Mouse (Mus musculus) forebrain, embryonic 10.5 days (tissue): Measurements from ENCODE around the gene Rngtt. TPM values are rescaled to one million over a fixed set of nuclear protein-coding genes. Genes with fewer than 3 reads are reported as not detected.
A peak's percentile ranks its signal among the peaks of the same experiment; 100 is the strongest.

ENCODE experiments used
- DNase-seq: peaks from one replicate; pipeline ENCODE4 v3.0.0-alpha.2; 2017; ENCODE audit warnings: low spot score; ENCODE audit errors: extremely low spot score
- H3K27ac ChIP-seq: fragments of 300-500 bp; sonication (generic); 2 replicates; pipeline ENCODE4 v1.5.1; 2016; ENCODE audit warnings: mild to moderate bottlenecking
- H3K27me3 ChIP-seq: fragments of 300-500 bp; sonication (generic); 2 replicates; pipeline ENCODE4 v1.6.1; 2016; ENCODE audit warnings: mild to moderate bottlenecking; ENCODE audit not compliant: poor library complexity, severe bottlenecking
- H3K36me3 ChIP-seq: fragments of 300-500 bp; sonication (generic); replicated peaks from 2 replicates; pipeline ENCODE4 v1.6.1; 2016; ENCODE audit warnings: mild to moderate bottlenecking, moderate library complexity
- H3K4me1 ChIP-seq: fragments of 300-500 bp; sonication (generic); 2 replicates; pipeline ENCODE4 v1.6.1; 2016
- H3K4me3 ChIP-seq: fragments of 300-500 bp; sonication (generic); 2 replicates; pipeline ENCODE4 v1.5.1; 2016; ENCODE audit warnings: mild to moderate bottlenecking, moderate library complexity
- H3K9me3 ChIP-seq: fragments of 300-500 bp; sonication (generic); 2 replicates; pipeline ENCODE4 v1.6.1; 2016; ENCODE audit warnings: mild to moderate bottlenecking, moderate library complexity
- WGBS: fragments of 180-500 bp; shearing (Covaris S2); methylation state at CpG from one replicate; pipeline ENCODE4 v1.1.7; 2016; 5-methylcytosine and 5-hydroxymethylcytosine counted together
- polyA plus RNA-seq: library from polyadenylated mRNA; unstranded; fragments of >200 nt; fragmentation: Nextera tagmentation; extraction: Ambion mirVana; gene quantifications from 2 replicates; pipeline ENCODE4 v1.2.1, GENCODE M21; 2016

Rngtt gene
- polyA plus RNA-seq, 1 experiment from 2014 or later: 33.2 TPM

- Histone ChIP-seq H3K4me1 (0 out of 2 replicates have a peak, but pooled peaks cover 6% of the 10 kb centered on the region), H3K4me3 (no peak overlapping the region), H3K27ac (no peak overlapping the region), H3K27me3 (no peaks in the 10 kb centered on the region), H3K9me3 (no peaks in the 10 kb centered on the region), H3K36me3 (no peaks in the 10 kb centered on the region)
- WGBS: 86% methylated on average over 10 of the region's 10 CpGs
- no peak for DNase-seq
These were observed 204.2 kb downstream of the Rngtt start for GRCm38 (mm10) chr4:33514108-33515000.

- DNase-seq: no peak
- H3K4me3 ChIP-seq: no peak overlapping the region
- no peak overlapping the region for H3K27ac ChIP-seq
- 93% methylated on average over 7 of the region's 7 CpGs for WGBS
- H3K36me3 ChIP-seq: no peaks in the 10 kb centered on the region
- no peaks in the 10 kb centered on the region for H3K27me3 ChIP-seq
- H3K9me3 ChIP-seq: peaks cover 3% of the 10 kb centered on the region; the same call in 1 of the 2 replicates
- 0 out of 2 replicates have a peak, but pooled peaks cover 5% of the 10 kb centered on the region for H3K4me1 ChIP-seq
These were observed 210.1 kb downstream of the Rngtt start for GRCm38 (mm10) chr4:33520196-33520595.

- H3K36me3 ChIP-seq: no peaks in the 10 kb centered on the region
- WGBS: 88% methylated on average over 10 of the region's 10 CpGs
- no peak overlapping the region for H3K4me3 ChIP-seq
- no peak overlapping the region for H3K27ac ChIP-seq
- peaks cover 4% of the 10 kb centered on the region for H3K4me1 ChIP-seq
- H3K9me3 ChIP-seq: peaks cover 3% of the 10 kb centered on the region; the same call in 1 of the 2 replicates
- H3K27me3 ChIP-seq: no peaks in the 10 kb centered on the region
- no peak for DNase-seq
These were observed 210.8 kb downstream of the Rngtt start for GRCm38 (mm10) chr4:33520938-33521337.

- no peak for DNase-seq
- Histone ChIP-seq H3K4me1 (peaks cover 14% of the 10 kb centered on the region), H3K27ac (no peak overlapping the region), H3K27me3 (no peaks in the 10 kb centered on the region), H3K9me3 (peaks cover 3% of the 10 kb centered on the region; the same call in 1 of the 2 replicates), H3K36me3 (no peaks in the 10 kb centered on the region), H3K4me3 (no peak overlapping the region)
- 92% methylated on average over 3 of the region's 3 CpGs for WGBS
These were observed 213.7 kb downstream of the Rngtt start for GRCm38 (mm10) chr4:33523774-33524173.

GRCm38 (mm10) chr4:33524481-33525141 lies 214.5 kb downstream of the Rngtt start:
- Histone ChIP-seq H3K4me1 (peaks cover 14% of the 10 kb centered on the region), H3K27me3 (no peaks in the 10 kb centered on the region), H3K27ac (no peak overlapping the region), H3K9me3 (peaks cover 3% of the 10 kb centered on the region; the same call in 1 of the 2 replicates), H3K36me3 (no peaks in the 10 kb centered on the region), H3K4me3 (no peak overlapping the region)
- 95% methylated on average over 10 of the region's 10 CpGs for WGBS
- no peak for DNase-seq

- WGBS: over 99% methylated on average over 4 of the region's 4 CpGs
- Histone ChIP-seq H3K27me3 (no peaks in the 10 kb centered on the region), H3K4me1 (peaks cover 14% of the 10 kb centered on the region), H3K27ac (no peak overlapping the region), H3K4me3 (no peak overlapping the region), H3K9me3 (peaks cover 3% of the 10 kb centered on the region; the same call in 1 of the 2 replicates), H3K36me3 (no peaks in the 10 kb centered on the region)
- no peak for DNase-seq
These were observed 215.2 kb downstream of the Rngtt start for GRCm38 (mm10) chr4:33525272-33525671.

GRCm38 (mm10) chr4:33526092-33526491 lies 216.0 kb downstream of the Rngtt start:
- Histone ChIP-seq H3K4me1 (peaks cover 14% of the 10 kb centered on the region), H3K4me3 (no peak overlapping the region), H3K27me3 (no peaks in the 10 kb centered on the region), H3K36me3 (no peaks in the 10 kb centered on the region), H3K27ac (no peak overlapping the region), H3K9me3 (peaks cover 3% of the 10 kb centered on the region; the same call in 1 of the 2 replicates)
- DNase-seq: no peak
- 25% methylated on average over 7 of the region's 7 CpGs for WGBS

GRCm38 (mm10) chr4:33526675-33527074 lies 216.6 kb downstream of the Rngtt start:
- peaks cover 14% of the 10 kb centered on the region for H3K4me1 ChIP-seq

GRCm38 (mm10) chr4:33532596-33532995 lies 222.5 kb downstream of the Rngtt start:
- H3K4me1 ChIP-seq: peaks cover 3% of the 10 kb centered on the region; the same call in 1 of the 2 replicates
- H3K36me3 ChIP-seq: no peaks in the 10 kb centered on the region
- H3K4me3 ChIP-seq: no peak overlapping the region
- no peaks in the 10 kb centered on the region for H3K27me3 ChIP-seq
- WGBS: 71% methylated on average over 8 of the region's 8 CpGs
- no peaks in the 10 kb centered on the region for H3K9me3 ChIP-seq
- no peak overlapping the region for H3K27ac ChIP-seq
- DNase-seq: no peak

More at GRCm38 (mm10) chr4:33526675-33527074, 216.6 kb downstream of the Rngtt start:
- 56% methylated on average over 9 of the region's 9 CpGs for WGBS
- no peak for DNase-seq
- Histone ChIP-seq H3K27ac (peak overlapping the region; percentile 44; the same call in 1 of the 2 replicates), H3K36me3 (no peaks in the 10 kb centered on the region), H3K9me3 (peaks cover 3% of the 10 kb centered on the region; the same call in 1 of the 2 replicates), H3K27me3 (no peaks in the 10 kb centered on the region), H3K4me3 (no peak overlapping the region)

GRCm38 (mm10) chr4:33544755-33545576 lies 234.9 kb downstream of the Rngtt start:
- DNase-seq: no peak
- no peaks in the 10 kb centered on the region for H3K36me3 ChIP-seq
- H3K27me3 ChIP-seq: no peaks in the 10 kb centered on the region
- 75% methylated on average over 13 of the region's 13 CpGs for WGBS
- H3K4me3 ChIP-seq: no peak overlapping the region
- H3K4me1 ChIP-seq: peaks cover 29% of the 10 kb centered on the region
- peak overlapping the region; percentile 26; the same call in 1 of the 2 replicates for H3K27ac ChIP-seq
- H3K9me3 ChIP-seq: no peaks in the 10 kb centered on the region

- no peaks in the 10 kb centered on the region for H3K9me3 ChIP-seq
- H3K36me3 ChIP-seq: no peaks in the 10 kb centered on the region
- H3K4me3 ChIP-seq: no peak overlapping the region
- no peak overlapping the region for H3K27ac ChIP-seq
- no peak for DNase-seq
- WGBS: 47% methylated on average over 6 of the region's 6 CpGs
- H3K4me1 ChIP-seq: peaks cover 34% of the 10 kb centered on the region
- H3K27me3 ChIP-seq: no peaks in the 10 kb centered on the region
These were observed 235.4 kb downstream of the Rngtt start for GRCm38 (mm10) chr4:33545577-33545879.

GRCm38 (mm10) chr4:33546278-33546677 lies 236.2 kb downstream of the Rngtt start:
- H3K27ac ChIP-seq: no peak overlapping the region
- H3K4me3 ChIP-seq: no peak overlapping the region
- no peaks in the 10 kb centered on the region for H3K36me3 ChIP-seq
- H3K27me3 ChIP-seq: no peaks in the 10 kb centered on the region
- no peaks in the 10 kb centered on the region for H3K9me3 ChIP-seq
- WGBS: 89% methylated on average over 11 of the region's 11 CpGs
- peaks cover 34% of the 10 kb centered on the region for H3K4me1 ChIP-seq
- DNase-seq: no peak
